Mouse (Mus musculus): Measurements from ENCODE around the gene Dexi.

DNA sequence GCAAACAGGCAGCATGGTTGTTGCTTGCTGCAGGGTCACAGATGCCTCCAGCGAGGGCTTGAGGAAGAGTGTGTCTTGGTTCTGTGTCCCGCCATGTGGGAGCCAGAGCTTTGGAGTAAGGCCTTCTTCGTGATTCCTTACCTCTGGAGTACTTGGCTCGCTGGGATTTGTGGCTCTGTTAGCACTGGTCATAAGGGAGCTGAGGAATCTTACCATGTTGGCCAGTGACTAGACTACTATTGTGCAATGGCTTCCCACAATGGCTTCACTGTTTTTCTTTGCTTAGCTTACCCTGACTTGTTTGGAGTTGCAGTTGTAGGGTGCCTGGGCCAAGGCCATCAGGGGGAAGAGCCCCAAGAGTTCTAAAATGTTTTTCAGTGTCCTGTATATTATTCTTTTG, 33.1 kb upstream of the Dexi start:
- TF ChIP-seq POLR2A (IDR thresholded peaks at IDR 0.05; ENCODE audit: borderline replicate concordance, low read depth, low read length) (no peak), CTCF (IDR thresholded peaks at IDR 0.05; ENCODE audit: low read depth, low read length) (no peak)

All from bone marrow macrophage, adult 2 months (primary cell).